Mouse (Mus musculus) C2C12 (cell line): ENCODE measurements around the gene Ugt1a10.

Experiments used
- CEBPB ChIP-seq: IDR thresholded peaks from one replicate; pipeline ENCODE4 v1.6.1; 2011; ENCODE audit warnings: low read depth, mild to moderate bottlenecking, control low read depth, moderate library complexity
- CTCF ChIP-seq: IDR thresholded peaks from one replicate; pipeline ENCODE4 v1.5.1; 2011; ENCODE audit not compliant: control insufficient read depth, insufficient read depth, insufficient read length
- MAX ChIP-seq: IDR thresholded peaks from one replicate; pipeline ENCODE4 v1.6.1; 2011; ENCODE audit warnings: mild to moderate bottlenecking, control low read depth
- USF1 ChIP-seq: IDR thresholded peaks from one replicate; pipeline ENCODE4 v1.6.1; 2011; ENCODE audit warnings: low read depth, mild to moderate bottlenecking, control low read depth, moderate library complexity

DNA sequence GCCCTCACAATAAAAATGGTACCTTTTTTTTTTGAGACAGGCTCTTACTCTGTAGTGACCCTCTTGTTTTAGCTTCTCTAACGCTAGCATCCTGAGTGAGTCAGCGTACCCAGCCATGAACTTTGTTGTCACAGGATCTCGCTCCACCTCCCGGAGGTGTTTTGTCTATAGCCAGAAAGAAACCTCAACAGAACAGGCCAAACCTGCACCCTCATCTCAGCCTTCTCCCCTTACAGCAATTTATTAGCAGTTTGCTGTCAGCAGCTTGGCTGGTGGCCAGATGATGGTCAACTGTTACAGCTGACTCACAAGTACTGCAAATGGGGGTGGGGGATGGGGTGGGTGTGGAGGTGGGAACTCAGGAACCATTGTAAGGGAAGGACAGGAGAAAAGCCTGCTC lies 207.1 kb downstream of the Ugt1a10 start:
- TF ChIP-seq CTCF (no peak), USF1 (no peak), MAX (no peak), CEBPB (no peak)
